18 mouse cellular contexts compared by ENCODE assay signal in the genomic region with DNA sequence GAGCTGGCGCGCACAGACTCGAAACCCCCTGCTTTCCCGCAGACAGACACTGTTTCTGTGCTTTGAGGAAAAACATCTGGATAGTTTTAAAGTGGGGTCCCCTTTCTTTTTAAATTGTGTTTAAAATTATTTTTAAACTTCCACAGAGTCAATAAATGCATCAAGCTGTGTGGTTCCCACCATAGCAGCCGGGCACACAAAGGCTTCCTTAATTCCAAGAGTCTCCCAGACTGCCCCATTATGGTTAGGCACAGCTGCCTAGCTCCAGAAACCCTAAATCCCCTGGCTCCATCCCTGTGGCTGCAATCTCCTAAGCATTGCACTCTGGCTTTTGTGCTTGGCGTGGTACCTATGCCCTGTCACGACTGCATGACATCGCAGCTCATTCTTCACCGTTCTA. TPM values are rescaled to one million over a fixed set of nuclear protein-coding genes. Genes with fewer than 3 reads are reported as not detected.
DNase-seq lines count a peak whose midpoint lies in the region; ATAC-seq lines count a peak whose summit lies in the region.
"Had no signal": no experiment of that assay in that cellular context is flagged by ENCODE, and none has a peak within 500 bp of the region (broad histone marks: within the 10 kb centered on the region; RNA-seq: fewer than 3 reads in every experiment).

No protein-coding gene starts in this region.

- H3K4me1 ChIP-seq in heart, embryonic 10.5 days, result no peaks in the 10 kb centered on the region
- H3K4me1 ChIP-seq in lung, embryonic 15.5 days, result peaks cover 36% of the 10 kb centered on the region
- H3K4me1 ChIP-seq in embryonic facial prominence, embryonic 12.5 days, result peaks cover 5% of the 10 kb centered on the region; the same call in 1 of the 2 replicates
- H3K4me1 ChIP-seq in intestine, embryonic 16.5 days (ENCODE audit: control insufficient read depth, insufficient read depth, low read length), result no peaks in the 10 kb centered on the region
- H3K4me1 ChIP-seq: hindbrain, embryonic 15.5 days; midbrain, embryonic 13.5 days had no signal

- H3K9ac ChIP-seq in lung, embryonic 15.5 days, result no peak overlapping the region
- H3K9ac ChIP-seq in embryonic facial prominence, embryonic 12.5 days, result no peak overlapping the region
- no peak overlapping the region for H3K9ac ChIP-seq in intestine, embryonic 16.5 days (ENCODE audit: low read depth, low read length)
- H3K9ac ChIP-seq: hindbrain, embryonic 15.5 days; midbrain, embryonic 13.5 days had no signal

- H3K4me2 ChIP-seq in lung, embryonic 15.5 days, result no peak overlapping the region
- no peak overlapping the region for H3K4me2 ChIP-seq in embryonic facial prominence, embryonic 12.5 days (replicated peaks)
- no peak overlapping the region for H3K4me2 ChIP-seq in intestine, embryonic 16.5 days (ENCODE audit: low read depth, low read length)
- H3K4me2 ChIP-seq: hindbrain, embryonic 15.5 days; midbrain, embryonic 13.5 days had no signal

- no peak overlapping the region for H3K27ac ChIP-seq in heart, embryonic 10.5 days
- H3K27ac ChIP-seq in lung, embryonic 15.5 days, result peak overlapping the region; percentile 88
- peak overlapping the region; percentile 80 for H3K27ac ChIP-seq in embryonic facial prominence, embryonic 12.5 days
- peak overlapping the region; percentile 76 for H3K27ac ChIP-seq in intestine, embryonic 16.5 days (ENCODE audit: low read length)
- H3K27ac ChIP-seq: gastrocnemius, adult 2 months; hindbrain, embryonic 15.5 days; kidney, postnatal 0 days; midbrain, embryonic 13.5 days had no signal

- H3K36me3 ChIP-seq in heart, embryonic 10.5 days, result no peaks in the 10 kb centered on the region
- no peaks in the 10 kb centered on the region for H3K36me3 ChIP-seq in lung, embryonic 15.5 days
- no peaks in the 10 kb centered on the region for H3K36me3 ChIP-seq in embryonic facial prominence, embryonic 12.5 days
- H3K36me3 ChIP-seq in intestine, embryonic 16.5 days (ENCODE audit: control insufficient read depth, insufficient read depth, low read length), result no peaks in the 10 kb centered on the region
- H3K36me3 ChIP-seq: hindbrain, embryonic 15.5 days; midbrain, embryonic 13.5 days had no signal

- H3K9me3 ChIP-seq in heart, embryonic 10.5 days, result no peaks in the 10 kb centered on the region
- H3K9me3 ChIP-seq in lung, embryonic 15.5 days, result no peaks in the 10 kb centered on the region
- no peaks in the 10 kb centered on the region for H3K9me3 ChIP-seq in embryonic facial prominence, embryonic 12.5 days
- H3K9me3 ChIP-seq in intestine, embryonic 16.5 days (ENCODE audit: control insufficient read depth, low read length), result no peaks in the 10 kb centered on the region
- H3K9me3 ChIP-seq: hindbrain, embryonic 15.5 days; midbrain, embryonic 13.5 days had no signal

- 89% methylated on average over 9 of the region's 9 CpGs for WGBS in heart, embryonic 10.5 days
- 58% methylated on average over 9 of the region's 9 CpGs for WGBS in lung, embryonic 15.5 days
- 46% methylated on average over 9 of the region's 9 CpGs for WGBS in embryonic facial prominence, embryonic 12.5 days
- WGBS in intestine, embryonic 16.5 days, result 62% methylated on average over 9 of the region's 9 CpGs

- no peak overlapping the region for H3K4me3 ChIP-seq in heart, embryonic 10.5 days
- H3K4me3 ChIP-seq in lung, embryonic 15.5 days, result no peak overlapping the region
- no peak overlapping the region for H3K4me3 ChIP-seq in embryonic facial prominence, embryonic 12.5 days
- H3K4me3 ChIP-seq in intestine, embryonic 16.5 days (ENCODE audit: low read length), result no peak overlapping the region
- H3K4me3 ChIP-seq: gastrocnemius, adult 2 months; hindbrain, embryonic 15.5 days; midbrain, embryonic 13.5 days had no signal

- peak; percentile 56 for DNase-seq in heart, embryonic 10.5 days (ENCODE audit: low spot score)
- DNase-seq in heart, postnatal 36 days, result no peak
- no peak for DNase-seq in lung, postnatal 25 days (ENCODE audit: low spot score)
- DNase-seq in layer of hippocampus, adult 8-10 months (ENCODE audit: low spot score in 2 of 2), result no peak
- DNase-seq: adrenal gland, postnatal 14 days; cerebellum, adult 8-10 months; gastrocnemius, adult 2 months; kidney, adult 2 months; liver had no signal

- H3K27me3 ChIP-seq in heart, embryonic 10.5 days (ENCODE audit: insufficient read depth, poor library complexity, severe bottlenecking), result no peaks in the 10 kb centered on the region
- no peaks in the 10 kb centered on the region for H3K27me3 ChIP-seq in lung, embryonic 15.5 days
- no peaks in the 10 kb centered on the region for H3K27me3 ChIP-seq in embryonic facial prominence, embryonic 12.5 days
- no peaks in the 10 kb centered on the region for H3K27me3 ChIP-seq in intestine, embryonic 16.5 days (replicated peaks; ENCODE audit: control insufficient read depth, insufficient read depth, low read length)
- H3K27me3 ChIP-seq: hindbrain, embryonic 15.5 days; midbrain, embryonic 13.5 days had no signal

- intact Hi-C loops in heart, postnatal 36 days (cut with DNase I), result no loop called here

- peak; percentile 33; the same call in 1 of the 2 replicates for ATAC-seq in lung, embryonic 15.5 days (ENCODE audit: borderline replicate concordance, extremely low read depth, low FRiP score, low TSS enrichment)
- ATAC-seq in embryonic facial prominence, embryonic 12.5 days (ENCODE audit: insufficient number of reproducible peaks, insufficient read depth, low FRiP score, low TSS enrichment), result no peak
- no peak for ATAC-seq in intestine, embryonic 16.5 days
- no peak for ATAC-seq in granulocyte monocyte progenitor cell, adult 5-6 weeks (replicated peaks; ENCODE audit: poor library complexity, severe bottlenecking)
- ATAC-seq: forebrain, embryonic 14.5 days; midbrain, embryonic 13.5 days had no signal

RNA-seq across cellular contexts. Expression of gene Col6a2, which starts 48.5 kb away (rescaled TPM):
- polyA plus RNA-seq in heart, embryonic 10.5 days (2016; fragmentation: Nextera tagmentation; extraction: Ambion mirVana), result 17.1 and 19.7 TPM in 2 replicates
- 10 to 100 TPM; 78.2 to 87.8 TPM for total RNA-seq in heart, postnatal 36 days (2021)
- polyA plus RNA-seq in lung, embryonic 15.5 days (2015; fragmentation: Nextera tagmentation; extraction: Ambion mirVana), result 287 and 298 TPM in 2 replicates
- polyA plus RNA-seq in embryonic facial prominence, embryonic 12.5 days (2016; fragmentation: Nextera tagmentation; extraction: Ambion mirVana), result 90.7 and 109 TPM in 2 replicates
- 230 and 262 TPM in 2 replicates for polyA plus RNA-seq in intestine, embryonic 16.5 days (2015; fragmentation: Nextera tagmentation; extraction: Ambion mirVana)
- total RNA-seq in layer of hippocampus, adult 8-10 months (2022), result 1 to 10 TPM; 6.6 to 8.4 (median 7.7) TPM
- not detected in 2 replicates for total RNA-seq in granulocyte monocyte progenitor cell, adult 5-6 weeks (2014; fragmentation: Nextera tagmentation)
- 0.13 TPM in 1 of 2 replicates, not detected in the other for total RNA-seq in granulocyte monocyte progenitor cell, adult 5-6 weeks (2017)
- total RNA-seq: hematopoietic stem cell, adult 5-6 weeks had no signal

RNA-seq across cellular contexts. Expression of gene Col6a1, which starts 54.0 kb away (rescaled TPM):
- polyA plus RNA-seq in heart, embryonic 10.5 days (2016; fragmentation: Nextera tagmentation; extraction: Ambion mirVana), result 17.1 and 18.2 TPM in 2 replicates
- total RNA-seq in heart, postnatal 36 days (2021), result 10 to 100 TPM; 69.8 to 78.5 TPM
- polyA plus RNA-seq in lung, embryonic 15.5 days (2015; fragmentation: Nextera tagmentation; extraction: Ambion mirVana), result 284 and 300 TPM in 2 replicates
- polyA plus RNA-seq in embryonic facial prominence, embryonic 12.5 days (2016; fragmentation: Nextera tagmentation; extraction: Ambion mirVana), result 82.2 and 105 TPM in 2 replicates
- 327 and 341 TPM in 2 replicates for polyA plus RNA-seq in intestine, embryonic 16.5 days (2015; fragmentation: Nextera tagmentation; extraction: Ambion mirVana)
- 10 to 100 TPM; 31.2 to 46.8 (median 38.5) TPM for total RNA-seq in layer of hippocampus, adult 8-10 months (2022)
- total RNA-seq in granulocyte monocyte progenitor cell, adult 5-6 weeks (2014; fragmentation: Nextera tagmentation), result not detected in 2 replicates
- not detected in 2 replicates for total RNA-seq in granulocyte monocyte progenitor cell, adult 5-6 weeks (2017)
- total RNA-seq: hematopoietic stem cell, adult 5-6 weeks had no signal
